Mouse (Mus musculus): ENCODE data around the gene Fbxl20. TPM values are rescaled to one million over a fixed set of nuclear protein-coding genes. Genes with fewer than 3 reads are reported as not detected.
A peak's percentile ranks its signal among the peaks of the same experiment; 100 is the strongest.

The Fbxl20 gene
- total RNA-seq (2012; rRNA removed): 9.7 and 15.0 TPM in 2 replicates

GRCm38 (mm10) chr11:98149786-98150624 lies at the start of gene Fbxl20:
Gene Fbxl20, minus strand, starts transcription at chr11:98150403.
- peak; percentile 89 for DNase-seq (ENCODE audit: low read depth, low spot score)
- no peak for TF ChIP-seq ZC3H11A (IDR thresholded peaks at IDR 0.05; ENCODE audit: borderline replicate concordance, low read depth, low read length)
- TF ChIP-seq CHD2 (IDR thresholded peaks at IDR 0.05; ENCODE audit: low read depth, low read length): no peak; the same call in 1 of the 2 replicates
- no peak for TF ChIP-seq HCFC1 (IDR thresholded peaks at IDR 0.05; ENCODE audit: borderline replicate concordance, insufficient read depth, low read length)
- TF ChIP-seq ZNF384 (IDR thresholded peaks at IDR 0.05; ENCODE audit: low read depth, low read length): no peak
- no peak for TF ChIP-seq MAFK (IDR thresholded peaks at IDR 0.05; ENCODE audit: insufficient read depth, low read depth, low read length)
- Histone ChIP-seq H3K4me3 (ENCODE audit: insufficient read depth in 1 of 2, low read depth in 1 of 2, low read length in 2 of 2, poor library complexity in 1 of 2, severe bottlenecking in 1 of 2) (peak within 1 kb of the TSS; percentile 81 to 96), H3K4me1 (ENCODE audit: control insufficient read depth in 2 of 2, insufficient read depth in 2 of 2, low read length in 2 of 2, poor library complexity in 1 of 2) (peaks cover 0 to 5% of the 10 kb centered on the region in 2 experiments; a peak in 3 of 4 replicates), H3K36me3 (ENCODE audit: control insufficient read depth, insufficient read depth, low read length, poor library complexity, severe bottlenecking) (peaks cover 1% of the 10 kb centered on the region; the same call in 1 of the 2 replicates), H3K27ac (ENCODE audit: insufficient read depth, low read depth, low read length, poor library complexity, severe bottlenecking) (peak within 1 kb of the TSS; percentile 24), H3K9ac (ENCODE audit: insufficient read depth, low read depth, low read length, poor library complexity, severe bottlenecking) (peak within 1 kb of the TSS; percentile 93), H3K9me3 (ENCODE audit: control insufficient read depth, insufficient read depth, low read depth, low read length) (no peaks in the 10 kb centered on the region)
- in situ Hi-C loops (cut with MboI; ENCODE audit: low sequenced_read_pairs in 2 of 2, unreplicated experiment in 2 of 2): no loop called here

DNA sequence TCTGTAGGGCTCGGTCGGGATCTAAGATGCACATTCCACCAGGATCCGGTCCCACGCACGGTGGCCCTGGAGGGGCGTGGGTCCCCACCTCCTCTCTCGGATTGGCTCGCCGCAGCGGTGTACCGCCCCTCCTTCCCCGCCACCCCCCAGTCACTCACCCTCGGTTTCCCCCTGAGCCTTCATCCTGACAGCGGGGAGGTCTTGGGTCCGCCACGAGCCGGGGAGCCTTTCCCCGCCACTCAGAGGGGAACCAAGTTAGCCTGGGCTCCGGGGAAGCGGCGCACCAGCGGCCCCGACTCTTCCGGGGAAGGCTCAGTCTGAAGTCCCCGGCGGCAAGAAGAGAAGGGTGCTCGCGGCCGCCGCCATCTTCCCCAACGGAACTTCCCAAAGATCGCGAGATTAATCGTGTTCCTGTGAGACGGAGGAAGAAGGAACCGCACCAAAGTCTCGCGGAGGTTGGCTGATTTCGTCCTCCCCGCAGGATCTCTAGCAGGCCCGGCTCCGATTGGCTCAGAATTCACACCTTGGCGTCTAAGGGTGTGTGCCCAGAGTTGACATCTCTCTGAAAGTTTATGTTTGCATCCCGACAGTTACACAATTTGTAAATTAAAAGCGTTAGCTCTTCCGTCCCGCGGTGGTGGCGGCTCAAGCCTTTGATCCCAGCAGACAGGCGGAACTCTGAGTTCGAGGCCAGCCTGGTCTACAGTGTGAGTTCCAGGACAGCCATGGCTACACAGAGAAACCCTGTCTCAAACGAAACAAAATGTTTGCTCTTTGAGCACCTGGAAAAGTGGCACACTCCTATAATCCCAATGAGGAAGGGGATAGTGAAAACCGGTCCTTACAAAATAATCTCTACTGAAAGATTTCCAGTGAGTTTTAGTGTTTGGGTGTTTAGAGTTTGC lies 43.0 kb upstream of the Fbxl20 start, which contains the start of gene Med1:
Gene Med1, minus strand, starts transcription at position 393 of the 905 bp plus-strand sequence.
- H3K27ac ChIP-seq (ENCODE audit: insufficient read depth, low read depth, low read length, poor library complexity, severe bottlenecking): peak within 1 kb of the TSS; percentile 86
- in situ Hi-C loops (cut with MboI; ENCODE audit: low sequenced_read_pairs in 2 of 2, unreplicated experiment in 2 of 2): no loop called here
- H3K9ac ChIP-seq (ENCODE audit: insufficient read depth, low read depth, low read length, poor library complexity, severe bottlenecking): peak within 1 kb of the TSS; percentile 99
- H3K4me3 ChIP-seq (ENCODE audit: insufficient read depth in 1 of 2, low read depth in 1 of 2, low read length in 2 of 2, poor library complexity in 1 of 2, severe bottlenecking in 1 of 2): peak within 1 kb of the TSS; percentile 85 to 87
- TF ChIP-seq ZNF384 (IDR thresholded peaks at IDR 0.05; ENCODE audit: low read depth, low read length) (no peak), CHD2 (IDR thresholded peaks at IDR 0.05; ENCODE audit: low read depth, low read length) (peak; percentile 94)
- no peaks in the 10 kb centered on the region for H3K9me3 ChIP-seq (ENCODE audit: control insufficient read depth, insufficient read depth, low read depth, low read length)
- H3K36me3 ChIP-seq (ENCODE audit: control insufficient read depth, insufficient read depth, low read length, poor library complexity, severe bottlenecking): peaks cover 12% of the 10 kb centered on the region
- peak; percentile 97 for DNase-seq (ENCODE audit: low read depth, low spot score)
- H3K4me1 ChIP-seq (ENCODE audit: control insufficient read depth in 2 of 2, insufficient read depth in 2 of 2, low read length in 2 of 2, poor library complexity in 1 of 2): peaks cover 2 to 3% of the 10 kb centered on the region in 2 experiments; a peak in 1 of 4 replicates

GRCm38 (mm10) chr11:98190820-98191219 lies 40.6 kb upstream of the Fbxl20 start:
- in situ Hi-C loops (cut with MboI; ENCODE audit: low sequenced_read_pairs in 2 of 2, unreplicated experiment in 2 of 2): no loop called here
- no peak for TF ChIP-seq MAFK (IDR thresholded peaks at IDR 0.05; ENCODE audit: insufficient read depth, low read depth, low read length)
- TF ChIP-seq CHD2 (IDR thresholded peaks at IDR 0.05; ENCODE audit: low read depth, low read length): no peak
- no peak for TF ChIP-seq ZNF384 (IDR thresholded peaks at IDR 0.05; ENCODE audit: low read depth, low read length)
- TF ChIP-seq HCFC1 (IDR thresholded peaks at IDR 0.05; ENCODE audit: borderline replicate concordance, insufficient read depth, low read length): no peak
- TF ChIP-seq ZC3H11A (IDR thresholded peaks at IDR 0.05; ENCODE audit: borderline replicate concordance, low read depth, low read length): no peak
- H3K4me1 ChIP-seq (ENCODE audit: control insufficient read depth in 2 of 2, insufficient read depth in 2 of 2, low read length in 2 of 2, poor library complexity in 1 of 2): peaks cover 2 to 7% of the 10 kb centered on the region in 2 experiments; a peak in 1 of 4 replicates
- no peak overlapping the region for H3K9ac ChIP-seq (ENCODE audit: insufficient read depth, low read depth, low read length, poor library complexity, severe bottlenecking)
- no peaks in the 10 kb centered on the region for H3K9me3 ChIP-seq (ENCODE audit: control insufficient read depth, insufficient read depth, low read depth, low read length)
- H3K27ac ChIP-seq (ENCODE audit: insufficient read depth, low read depth, low read length, poor library complexity, severe bottlenecking): no peak overlapping the region
- peaks cover 22% of the 10 kb centered on the region for H3K36me3 ChIP-seq (ENCODE audit: control insufficient read depth, insufficient read depth, low read length, poor library complexity, severe bottlenecking)
- H3K4me3 ChIP-seq (ENCODE audit: insufficient read depth in 1 of 2, low read depth in 1 of 2, low read length in 2 of 2, poor library complexity in 1 of 2, severe bottlenecking in 1 of 2): no peak overlapping the region
- DNase-seq (ENCODE audit: low read depth, low spot score): no peak

- Histone ChIP-seq H3K9ac (ENCODE audit: insufficient read depth, low read depth, low read length, poor library complexity, severe bottlenecking) (no peak overlapping the region), H3K9me3 (ENCODE audit: control insufficient read depth, insufficient read depth, low read depth, low read length) (no peaks in the 10 kb centered on the region), H3K36me3 (ENCODE audit: control insufficient read depth, insufficient read depth, low read length, poor library complexity, severe bottlenecking) (peaks cover 29% of the 10 kb centered on the region), H3K4me3 (ENCODE audit: insufficient read depth in 1 of 2, low read depth in 1 of 2, low read length in 2 of 2, poor library complexity in 1 of 2, severe bottlenecking in 1 of 2) (no peak overlapping the region), H3K4me1 (ENCODE audit: control insufficient read depth in 2 of 2, insufficient read depth in 2 of 2, low read length in 2 of 2, poor library complexity in 1 of 2) (peaks cover 2 to 7% of the 10 kb centered on the region in 2 experiments; a peak in 1 of 4 replicates), H3K27ac (ENCODE audit: insufficient read depth, low read depth, low read length, poor library complexity, severe bottlenecking) (no peak overlapping the region)
- DNase-seq (ENCODE audit: low read depth, low spot score): no peak
- no peak for TF ChIP-seq ZNF384 (IDR thresholded peaks at IDR 0.05; ENCODE audit: low read depth, low read length)
- TF ChIP-seq MAFK (IDR thresholded peaks at IDR 0.05; ENCODE audit: insufficient read depth, low read depth, low read length): no peak
- TF ChIP-seq ZC3H11A (IDR thresholded peaks at IDR 0.05; ENCODE audit: borderline replicate concordance, low read depth, low read length): no peak
- TF ChIP-seq CHD2 (IDR thresholded peaks at IDR 0.05; ENCODE audit: low read depth, low read length): no peak
- no peak for TF ChIP-seq HCFC1 (IDR thresholded peaks at IDR 0.05; ENCODE audit: borderline replicate concordance, insufficient read depth, low read length)
- in situ Hi-C loops (cut with MboI; ENCODE audit: low sequenced_read_pairs in 2 of 2, unreplicated experiment in 2 of 2): no loop called here
Measured at GRCm38 (mm10) chr11:98187640-98188395, 37.6 kb upstream of the Fbxl20 start.
